Mouse (Mus musculus) kidney, embryonic 14.5 days (tissue): ENCODE data around the gene Raver1. TPM values are rescaled to one million over a fixed set of nuclear protein-coding genes. Genes with fewer than 3 reads are reported as not detected.

Source experiments
- ATAC-seq: fragments of 200-750 bp; cut with Nextera tagmentation; 2 replicates; pipeline ENCODE4 v1.8.0; 2017; ENCODE audit warnings: moderate number of reproducible peaks, mild to moderate bottlenecking, moderate TSS enrichment, moderate library complexity; ENCODE audit not compliant: low FRiP score, low TSS enrichment
- H3K27ac ChIP-seq: fragments of 300-500 bp; sonication (generic); 2 replicates; pipeline ENCODE4 v1.5.1; 2014; ENCODE audit warnings: low read depth, mild to moderate bottlenecking, low read length, moderate library complexity, mixed read lengths
- H3K27me3 ChIP-seq: fragments of 300-500 bp; sonication (generic); 2 replicates; pipeline ENCODE4 v1.6.1; 2014; ENCODE audit warnings: mild to moderate bottlenecking, low read length; ENCODE audit not compliant: control insufficient read depth, insufficient read depth
- H3K36me3 ChIP-seq: fragments of 300-500 bp; sonication (generic); 2 replicates; pipeline ENCODE4 v1.6.1; 2014; ENCODE audit warnings: low read length, mixed read lengths; ENCODE audit not compliant: control insufficient read depth, insufficient read depth
- H3K4me1 ChIP-seq: fragments of 300-500 bp; sonication (generic); 2 replicates; pipeline ENCODE4 v1.6.1; 2014; ENCODE audit warnings: low read length, mixed read lengths; ENCODE audit not compliant: control insufficient read depth, insufficient read depth
- H3K4me2 ChIP-seq: fragments of 300-500 bp; sonication (generic); replicated peaks from 2 replicates; pipeline ENCODE4 v1.6.1; 2014; ENCODE audit warnings: low read depth, mild to moderate bottlenecking, low read length
- H3K4me3 ChIP-seq: fragments of 300-500 bp; sonication (generic); 2 replicates; pipeline ENCODE4 v1.5.1; 2014; ENCODE audit warnings: mild to moderate bottlenecking, low read length
- H3K9ac ChIP-seq: fragments of 300-500 bp; sonication (generic); 2 replicates; pipeline ENCODE4 v1.6.1; 2014; ENCODE audit warnings: low read depth, mild to moderate bottlenecking, low read length, moderate library complexity
- H3K9me3 ChIP-seq: fragments of 300-500 bp; sonication (generic); 2 replicates; pipeline ENCODE4 v1.6.1; 2016; ENCODE audit warnings: low read length; ENCODE audit not compliant: control insufficient read depth
- WGBS: fragments of 180-500 bp; shearing (Covaris S2); extraction: QIAGEN DNeasy Blood & Tissue Kit; methylation state at CpG from one replicate; pipeline ENCODE4 v1.1.7; 2014; 5-methylcytosine and 5-hydroxymethylcytosine counted together
- polyA plus RNA-seq: library from polyadenylated mRNA; unstranded; fragments of >200 nt; fragmentation: Nextera tagmentation; extraction: Ambion mirVana; gene quantifications from 2 replicates; pipeline ENCODE4 v1.2.1, GENCODE M21; 2014

Raver1 gene
- polyA plus RNA-seq, 1 experiment from 2014 or later = 96.0 TPM

- H3K36me3 ChIP-seq = no peaks in the 10 kb centered on the region
- no peak overlapping the region for H3K27ac ChIP-seq
- H3K9me3 ChIP-seq = no peaks in the 10 kb centered on the region
- peaks cover 39% of the 10 kb centered on the region for H3K4me1 ChIP-seq
- peak overlapping the region; percentile 47 for H3K4me3 ChIP-seq
- WGBS = under 1% methylated on average over 13 of the region's 13 CpGs
- H3K27me3 ChIP-seq = peaks cover 58% of the 10 kb centered on the region
- H3K9ac ChIP-seq = 0 out of 2 replicates have a peak overlapping the region, but pooled peaks have one; percentile 45
- peak; percentile 45 for ATAC-seq
- peak overlapping the region; percentile 64 for H3K4me2 ChIP-seq
Measured at GRCm38 (mm10) chr9:21030781-21031250, 61.0 kb downstream of the Raver1 start.

- H3K27me3 ChIP-seq = peaks cover 51% of the 10 kb centered on the region
Measured at GRCm38 (mm10) chr9:21030055-21030600, 61.7 kb downstream of the Raver1 start.

GRCm38 (mm10) chr9:21029291-21030054, 62.3 kb downstream of the Raver1 start, which contains the start of gene Icam4:
Icam4 (plus strand) TSS chr9:21029373.
- Histone ChIP-seq H3K27me3 (peaks cover 45% of the 10 kb centered on the region), H3K9ac (peak within 1 kb of the TSS; percentile 5; the same call in 1 of the 2 replicates), H3K9me3 (no peaks in the 10 kb centered on the region), H3K4me2 (peak within 1 kb of the TSS; percentile 64), H3K27ac (no peak within 1 kb of the TSS), H3K36me3 (no peaks in the 10 kb centered on the region), H3K4me1 (peaks cover 33% of the 10 kb centered on the region), H3K4me3 (peak within 1 kb of the TSS; percentile 25)
- WGBS = 4% methylated on average over 37 of the region's 37 CpGs
- ATAC-seq = peak; percentile 41

More at GRCm38 (mm10) chr9:21030055-21030600, 61.7 kb downstream of the Raver1 start:
- Histone ChIP-seq H3K4me1 (peaks cover 39% of the 10 kb centered on the region), H3K9ac (no peak overlapping the region), H3K4me2 (peak overlapping the region; percentile 64), H3K36me3 (no peaks in the 10 kb centered on the region), H3K27ac (no peak overlapping the region), H3K9me3 (no peaks in the 10 kb centered on the region), H3K4me3 (peak overlapping the region; percentile 47; the same call in 1 of the 2 replicates)
- no peak for ATAC-seq
- 21% methylated on average over 22 of the region's 22 CpGs for WGBS

- ATAC-seq = no peak
- Histone ChIP-seq H3K27me3 (peaks cover 37% of the 10 kb centered on the region), H3K4me3 (no peak overlapping the region), H3K9me3 (no peaks in the 10 kb centered on the region), H3K4me2 (no peak overlapping the region), H3K4me1 (peaks cover 32% of the 10 kb centered on the region), H3K27ac (no peak overlapping the region), H3K36me3 (no peaks in the 10 kb centered on the region), H3K9ac (no peak overlapping the region)
- WGBS = 57% methylated on average over 6 of the region's 6 CpGs
Measured at GRCm38 (mm10) chr9:21028560-21029110, 63.2 kb downstream of the Raver1 start.

- Histone ChIP-seq H3K9ac (no peak overlapping the region), H3K4me2 (no peak overlapping the region), H3K4me1 (peaks cover 27% of the 10 kb centered on the region), H3K27me3 (peaks cover 29% of the 10 kb centered on the region), H3K36me3 (no peaks in the 10 kb centered on the region), H3K4me3 (no peak overlapping the region), H3K9me3 (no peaks in the 10 kb centered on the region), H3K27ac (no peak overlapping the region)
- ATAC-seq = no peak
- WGBS = 52% methylated on average over 8 of the region's 8 CpGs
Measured at GRCm38 (mm10) chr9:21027774-21028290, 64.0 kb downstream of the Raver1 start.

GRCm38 (mm10) chr9:21026849-21027248, 65.0 kb downstream of the Raver1 start:
- no peak overlapping the region for H3K4me3 ChIP-seq
- no peak overlapping the region for H3K27ac ChIP-seq
- no peak for ATAC-seq
- WGBS = 80% methylated on average over 12 of the region's 12 CpGs
- peaks cover 17% of the 10 kb centered on the region for H3K4me1 ChIP-seq
- H3K36me3 ChIP-seq = no peaks in the 10 kb centered on the region
- H3K9me3 ChIP-seq = no peaks in the 10 kb centered on the region
- no peak overlapping the region for H3K4me2 ChIP-seq
- peaks cover 19% of the 10 kb centered on the region for H3K27me3 ChIP-seq
- H3K9ac ChIP-seq = no peak overlapping the region

GRCm38 (mm10) chr9:21025258-21025810, 66.5 kb downstream of the Raver1 start:
- Histone ChIP-seq H3K27ac (no peak overlapping the region), H3K4me2 (no peak overlapping the region), H3K36me3 (no peaks in the 10 kb centered on the region), H3K9ac (no peak overlapping the region), H3K4me3 (no peak overlapping the region), H3K9me3 (no peaks in the 10 kb centered on the region), H3K27me3 (peaks cover 15% of the 10 kb centered on the region), H3K4me1 (peaks cover 11% of the 10 kb centered on the region)
- 70% methylated on average over 19 of the region's 19 CpGs for WGBS
- no peak for ATAC-seq
